Mouse (Mus musculus) mature B cell (primary cell): Measurements from ENCODE around the gene Chchd1.

Experiments
- in situ Hi-C: fragments of 300-500 bp; cut with MboI; formaldehyde crosslinking; loops from 2 replicates; pipeline ENCODE4 v1.14.3; 2019

Chchd1 gene

DNA sequence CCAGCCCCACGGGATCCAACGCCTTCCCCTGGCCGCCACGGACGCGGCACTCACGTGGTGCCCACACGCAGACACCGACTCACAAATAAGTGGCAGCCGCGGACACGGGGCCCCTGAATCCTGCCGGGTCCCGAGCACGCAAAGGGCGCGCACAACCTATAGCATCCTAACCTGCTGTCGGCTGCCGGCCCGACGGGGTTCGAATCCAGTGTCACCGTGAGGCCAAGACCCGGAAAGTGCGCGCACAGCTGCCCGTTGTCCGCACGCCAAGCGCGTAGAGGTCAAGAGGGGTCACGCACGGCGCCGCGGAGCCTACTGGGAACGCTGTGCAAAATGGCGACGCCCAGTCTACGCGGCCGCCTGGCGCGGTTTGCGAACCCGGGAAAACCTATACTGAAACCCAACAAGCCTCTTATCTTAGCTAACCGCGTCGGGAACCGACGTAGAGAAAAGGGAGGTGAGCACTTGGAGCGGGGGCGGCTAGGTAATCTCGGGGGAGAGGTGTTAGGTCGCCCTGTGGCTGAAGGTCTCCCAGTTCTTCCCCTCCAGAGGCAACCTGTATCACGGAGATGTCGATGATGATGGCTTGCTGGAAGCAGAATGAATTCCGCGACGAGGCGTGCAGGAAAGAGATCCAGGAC lies at the start of gene Chchd1:
Gene Chchd1, plus strand, starts transcription at position 266 of the 641 bp plus-strand sequence.
- in situ Hi-C loops, result no loop called here

DNA sequence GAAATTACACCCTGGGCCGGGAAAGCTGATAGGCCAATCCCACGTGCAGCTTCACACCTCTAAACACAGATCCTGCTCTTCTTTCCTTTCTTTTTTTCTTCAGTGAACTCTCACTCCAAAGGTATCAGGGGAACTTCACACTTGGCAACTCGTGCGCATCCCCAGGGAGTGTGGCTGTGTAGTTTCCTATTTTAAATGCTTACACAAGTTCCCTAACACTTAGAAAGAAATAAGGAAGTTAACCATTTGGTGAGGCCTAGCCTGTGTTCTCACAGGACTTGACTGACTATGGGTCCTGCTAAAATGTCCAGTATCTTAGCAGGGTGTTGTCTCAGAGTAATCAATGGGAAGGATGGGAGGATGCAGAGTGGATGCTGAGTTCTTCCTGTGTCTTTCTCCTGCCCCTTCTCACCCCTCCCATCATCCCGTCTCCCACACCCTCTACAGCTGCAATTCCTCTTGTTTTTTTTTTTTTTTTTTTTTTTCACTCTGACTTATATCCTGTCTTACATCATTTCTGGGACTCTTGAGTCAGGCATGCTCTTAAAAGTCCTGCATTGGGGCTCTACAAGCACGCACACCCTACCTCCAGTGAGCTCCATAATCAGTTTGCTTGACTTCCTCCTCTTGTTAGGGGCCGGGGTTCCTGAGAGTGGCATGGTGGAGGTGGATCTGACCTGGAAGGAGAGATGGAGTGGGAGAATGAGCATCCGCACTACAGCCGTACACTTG lies 48.0 kb upstream of the Chchd1 start:
- in situ Hi-C loops, result loop anchor here (5.0 kb wide), 1 partner anchor 78 kb away; no protein-coding TSS in a partner anchor

DNA sequence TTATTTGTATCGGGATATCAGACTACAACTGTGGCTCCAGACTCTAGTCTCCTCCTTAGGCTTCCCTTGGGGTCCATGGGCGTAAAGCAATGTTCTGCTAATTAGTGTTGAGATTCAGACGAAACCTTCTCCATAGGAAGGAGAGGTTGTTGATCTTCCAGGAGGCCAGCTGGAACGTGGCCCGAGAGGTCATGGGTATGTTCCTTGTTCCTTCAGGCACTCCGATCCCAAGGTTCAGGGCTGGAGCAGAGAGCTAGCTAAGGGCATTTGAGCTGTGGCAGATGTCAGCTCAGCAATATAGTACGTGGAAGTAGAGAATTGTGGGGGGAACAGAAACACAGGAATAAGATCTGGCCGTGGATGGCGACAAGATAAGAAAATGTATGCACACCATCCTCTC lies 47.1 kb upstream of the Chchd1 start:
- in situ Hi-C loops, result loop anchor here (5.0 kb wide), 1 partner anchor 78 kb away; no protein-coding TSS in a partner anchor

DNA sequence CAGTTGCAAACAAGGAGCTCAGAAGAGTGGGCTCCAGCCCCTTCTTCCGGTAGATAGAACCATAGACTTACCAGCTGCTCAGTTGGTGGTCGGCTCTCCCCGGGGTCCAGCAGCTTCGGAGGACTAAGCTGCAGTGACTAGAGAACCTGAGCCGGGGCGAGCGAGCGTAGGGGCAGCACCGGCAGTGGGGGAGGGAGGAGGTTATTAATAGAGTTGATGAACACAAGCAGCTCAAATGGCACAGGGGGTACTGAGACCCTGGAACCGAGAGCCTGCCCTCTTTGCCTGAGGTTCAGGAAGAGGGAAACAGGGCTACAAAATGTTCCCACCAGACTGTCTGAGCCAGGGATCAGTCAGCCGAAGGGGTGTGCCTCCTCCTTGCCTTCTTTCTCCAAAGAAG lies 46.4 kb upstream of the Chchd1 start, which contains the start of gene Myoz1:
Gene Myoz1, minus strand, starts transcription at position 180 of the 400 bp plus-strand sequence.
- in situ Hi-C loops, result loop anchor here (5.0 kb wide), 1 partner anchor 79 kb away; no protein-coding TSS in a partner anchor

DNA sequence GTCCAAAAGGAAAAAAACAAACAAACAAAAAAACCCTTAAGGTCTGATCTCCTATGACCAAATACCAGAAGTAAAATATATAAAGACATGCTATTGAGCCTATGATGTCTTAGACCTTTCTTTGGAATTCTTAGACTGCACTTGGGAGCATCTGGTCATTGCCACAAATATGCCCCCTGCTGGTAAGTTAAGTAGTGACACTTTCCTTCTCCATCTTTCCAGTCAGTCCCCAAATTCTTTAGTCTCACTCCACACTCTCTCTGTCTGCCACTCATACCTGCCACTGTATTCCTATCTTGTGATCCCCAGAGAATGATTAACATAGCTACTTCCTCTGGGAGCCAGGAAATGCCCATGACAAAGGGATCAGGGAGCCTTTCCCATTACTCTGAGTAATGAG lies 44.5 kb upstream of the Chchd1 start:
- in situ Hi-C loops, result loop anchor here (5.0 kb wide), 1 partner anchor 81 kb away; no protein-coding TSS in a partner anchor

DNA sequence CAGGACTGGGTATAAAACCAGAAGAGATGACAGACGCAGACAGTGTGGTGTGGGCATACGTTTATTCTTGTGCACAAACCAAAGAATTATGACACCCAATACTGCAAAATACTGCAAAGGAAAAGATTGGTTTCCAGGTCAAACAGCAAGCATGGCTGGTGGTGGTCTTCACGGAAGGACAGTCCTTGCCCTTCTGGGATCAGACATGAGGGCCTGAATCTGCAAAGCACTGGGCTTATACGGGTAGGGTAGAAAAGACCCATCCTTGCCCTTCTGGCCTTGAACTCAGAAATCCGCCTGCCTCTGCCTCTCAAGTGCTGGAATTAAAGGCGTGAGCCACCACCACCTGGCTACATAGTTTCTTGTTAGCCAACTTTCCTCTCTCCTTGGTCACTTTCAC lies 43.9 kb upstream of the Chchd1 start:
- in situ Hi-C loops, result loop anchor here (5.0 kb wide), 1 partner anchor 82 kb away; no protein-coding TSS in a partner anchor

DNA sequence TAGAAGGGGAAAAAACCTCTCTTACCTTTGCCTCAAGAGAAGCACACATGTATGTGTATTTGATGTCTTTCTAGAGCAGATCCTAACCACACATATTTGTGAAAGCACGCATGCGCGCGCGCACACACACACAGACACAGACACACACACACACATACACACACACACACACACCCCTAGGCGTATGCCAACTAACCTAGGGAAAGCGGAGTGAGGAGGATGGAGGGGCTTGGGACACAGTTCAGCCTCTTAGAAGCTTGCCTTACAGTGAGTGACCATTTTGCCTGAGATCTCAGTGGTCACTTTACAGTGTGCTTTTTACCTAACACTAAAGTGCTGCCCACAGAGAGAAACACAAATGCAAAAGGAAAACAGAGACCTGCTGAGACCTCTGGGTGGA lies 43.1 kb upstream of the Chchd1 start:
- in situ Hi-C loops, result loop anchor here (5.0 kb wide), 1 partner anchor 82 kb away; no protein-coding TSS in a partner anchor

DNA sequence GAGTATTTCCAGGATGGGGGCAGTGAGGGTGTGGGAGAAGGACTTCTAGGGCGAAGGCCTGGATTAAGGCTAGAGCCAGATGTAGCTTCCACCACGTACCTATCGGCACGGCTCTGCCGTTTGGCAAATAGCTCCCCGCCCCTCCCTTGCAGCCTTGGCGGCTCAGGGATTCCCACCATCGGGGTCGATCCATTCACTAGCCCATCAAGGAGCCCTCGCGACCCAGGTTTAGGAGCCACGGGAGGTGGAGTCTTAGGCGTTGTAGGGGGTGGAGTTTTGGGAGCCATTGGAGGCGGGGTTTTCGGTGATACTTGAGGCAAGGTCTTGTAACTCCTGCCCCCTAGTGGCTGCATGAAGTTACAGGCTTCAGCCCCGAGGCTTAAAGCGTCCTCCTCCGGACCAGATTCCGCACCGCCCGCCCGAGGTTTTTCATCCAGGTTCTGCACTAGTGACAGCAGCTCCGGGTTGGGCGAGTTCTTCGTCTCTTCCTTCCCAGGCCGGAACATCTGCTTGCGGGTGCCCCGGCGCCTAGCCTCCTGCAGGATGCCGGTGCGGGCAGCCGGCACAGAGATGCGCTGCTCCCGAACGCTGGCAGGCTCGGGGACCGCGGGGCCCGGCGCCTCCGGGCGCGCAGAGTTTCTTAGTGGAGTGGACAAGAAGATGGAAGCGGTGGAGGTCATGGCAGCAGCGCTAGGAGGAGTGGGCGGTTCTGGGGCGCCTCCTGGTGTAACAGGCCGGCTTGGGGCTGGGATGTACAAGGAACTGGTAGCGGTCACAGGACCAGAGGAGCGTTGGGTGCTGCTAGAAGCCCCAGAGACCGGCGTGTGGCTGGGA lies 41.8 kb upstream of the Chchd1 start:
- in situ Hi-C loops, result no loop called here

DNA sequence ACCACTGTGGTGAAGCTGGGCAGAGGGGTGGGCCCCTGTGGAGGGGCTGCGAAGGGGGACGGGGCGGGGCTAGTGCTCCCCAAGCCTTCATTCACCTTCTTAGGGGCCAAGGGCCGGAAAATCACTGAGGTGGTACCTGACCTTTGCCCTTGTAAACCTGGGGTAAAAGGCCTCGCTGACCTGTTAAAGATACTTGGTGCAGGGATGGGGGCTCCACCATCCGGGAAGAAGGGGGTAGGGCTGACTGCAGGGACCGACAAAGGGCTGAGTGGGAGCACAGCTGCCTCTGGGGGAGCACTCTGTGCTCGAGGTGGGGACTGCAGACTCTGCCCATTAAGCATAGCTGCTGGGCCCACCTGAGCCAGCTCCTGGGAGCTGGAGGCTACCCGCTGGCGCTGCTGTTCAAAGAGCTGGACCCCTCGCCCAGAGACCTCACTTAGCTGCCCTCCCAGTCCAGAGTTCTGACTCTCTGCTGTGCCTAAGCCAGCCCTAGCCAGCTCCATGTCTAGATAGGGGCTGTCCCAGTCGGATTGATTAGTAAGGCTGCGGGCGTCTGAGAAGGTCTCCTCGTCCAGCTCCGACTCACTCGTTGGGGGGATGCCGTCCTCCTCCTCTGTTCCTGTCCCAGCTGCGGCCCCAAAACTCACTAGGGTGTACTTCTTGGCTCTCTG lies 41.0 kb upstream of the Chchd1 start:
- in situ Hi-C loops, result no loop called here

DNA sequence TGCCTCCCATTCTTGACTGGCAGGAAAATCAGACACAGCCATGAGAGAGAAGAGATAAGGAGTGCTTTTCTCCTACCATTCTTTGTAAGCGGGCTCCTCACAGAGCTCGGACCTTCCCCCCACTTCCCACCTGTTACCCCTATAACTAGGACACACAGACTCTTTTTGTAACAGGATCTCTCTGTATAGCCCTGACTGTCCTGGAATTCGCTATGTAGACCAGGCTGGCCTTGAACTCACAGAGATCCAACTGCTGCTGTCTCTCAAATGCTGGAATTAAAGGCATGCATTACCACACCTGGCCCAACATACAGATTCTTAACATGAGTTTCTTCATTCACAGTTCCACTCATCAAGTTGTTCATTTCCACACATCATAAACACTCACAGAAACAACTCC lies 40.1 kb upstream of the Chchd1 start:
- in situ Hi-C loops, result no loop called here

DNA sequence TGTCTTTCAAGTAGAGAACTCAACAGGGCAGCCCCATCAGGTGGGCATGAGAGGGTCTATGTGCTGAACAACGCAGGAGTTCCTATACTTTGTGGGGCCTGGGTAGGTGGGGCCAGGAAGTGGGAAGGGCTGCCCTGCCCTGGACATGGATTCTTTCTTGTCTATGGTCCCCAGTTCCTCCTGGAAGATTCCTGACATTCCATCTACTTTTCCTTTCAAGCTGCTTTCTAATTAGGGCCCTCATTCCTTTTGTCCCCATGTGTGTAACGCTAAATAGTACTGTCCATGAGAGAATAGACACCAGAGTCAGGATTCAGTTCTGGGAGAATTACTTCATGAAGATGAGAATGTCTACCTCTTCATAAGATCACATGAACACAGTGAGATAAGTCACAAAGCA lies 39.2 kb upstream of the Chchd1 start:
- in situ Hi-C loops, result no loop called here

DNA sequence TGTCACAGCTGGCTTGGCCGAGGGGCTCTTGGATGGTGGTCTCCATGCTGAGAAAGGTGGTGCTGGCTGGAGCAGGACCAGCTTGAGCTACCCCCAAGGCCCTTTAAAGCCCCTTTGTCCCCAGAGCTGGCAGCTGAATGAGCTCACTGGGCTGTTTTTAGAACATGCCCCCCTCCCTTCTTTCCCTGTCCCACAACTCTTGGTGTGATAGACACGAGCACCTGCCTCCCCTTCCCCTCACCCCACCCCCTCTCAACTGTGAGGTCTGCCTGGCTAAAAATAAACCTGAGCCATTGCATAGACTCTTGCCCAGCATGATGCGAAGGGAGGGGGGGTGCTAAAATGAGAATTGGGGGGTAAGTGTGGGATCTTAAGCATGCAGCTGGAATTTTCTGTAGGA lies 38.4 kb upstream of the Chchd1 start:
- in situ Hi-C loops, result no loop called here

DNA sequence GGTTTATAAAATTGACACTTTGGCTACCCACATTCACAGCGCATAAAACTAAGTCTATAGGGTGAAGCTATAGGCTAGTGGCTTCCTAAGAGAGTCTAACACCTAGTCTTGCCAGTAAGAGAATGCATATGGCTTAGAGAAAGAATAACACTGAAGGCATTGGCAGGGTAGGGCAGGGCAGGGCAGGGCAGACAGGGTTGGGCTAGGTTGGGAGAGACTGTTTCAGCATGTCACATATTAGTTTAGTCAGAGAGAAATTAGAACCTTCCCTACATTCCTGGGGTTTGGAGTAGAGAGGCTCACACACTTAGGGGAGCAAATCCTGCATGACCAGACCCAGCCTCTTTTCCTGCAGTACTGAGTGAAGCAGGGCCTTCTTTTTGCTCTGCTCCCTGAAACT lies 35.3 kb upstream of the Chchd1 start:
- in situ Hi-C loops, result no loop called here

DNA sequence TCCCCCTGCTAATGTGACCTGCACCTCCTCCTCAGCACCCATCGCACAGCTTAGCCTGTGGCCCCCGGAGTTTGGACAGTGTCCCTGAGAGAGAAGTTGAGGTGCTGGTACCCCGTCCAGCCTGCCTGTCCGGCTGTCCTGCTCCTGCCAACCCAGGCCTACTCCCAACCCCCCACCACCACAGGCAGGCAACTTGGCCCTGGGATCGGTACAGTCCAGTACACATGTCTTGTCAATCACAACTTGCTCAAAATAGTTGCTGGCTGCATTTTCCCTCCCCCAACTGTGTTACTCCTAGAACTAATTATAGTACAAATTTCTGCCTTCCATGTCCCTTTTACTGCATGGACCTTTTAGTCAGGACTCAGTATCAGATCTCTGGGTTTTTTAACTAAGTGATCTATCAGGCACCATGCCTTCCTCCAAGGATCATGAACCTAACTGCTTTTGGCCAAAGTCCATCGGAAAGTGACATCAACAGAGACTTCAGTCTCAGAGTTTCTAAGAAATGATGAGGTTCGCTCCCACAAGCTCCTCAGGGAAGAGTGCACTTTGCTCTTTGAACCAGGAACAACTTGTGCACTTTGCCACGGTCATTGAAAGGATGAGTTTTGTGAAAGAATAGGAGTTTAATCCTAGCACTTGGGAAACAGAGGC lies 34.5 kb upstream of the Chchd1 start, which contains the start of gene Synpo2l:
Gene Synpo2l, minus strand, starts transcription at position 201 of the 657 bp plus-strand sequence.
- in situ Hi-C loops, result no loop called here

DNA sequence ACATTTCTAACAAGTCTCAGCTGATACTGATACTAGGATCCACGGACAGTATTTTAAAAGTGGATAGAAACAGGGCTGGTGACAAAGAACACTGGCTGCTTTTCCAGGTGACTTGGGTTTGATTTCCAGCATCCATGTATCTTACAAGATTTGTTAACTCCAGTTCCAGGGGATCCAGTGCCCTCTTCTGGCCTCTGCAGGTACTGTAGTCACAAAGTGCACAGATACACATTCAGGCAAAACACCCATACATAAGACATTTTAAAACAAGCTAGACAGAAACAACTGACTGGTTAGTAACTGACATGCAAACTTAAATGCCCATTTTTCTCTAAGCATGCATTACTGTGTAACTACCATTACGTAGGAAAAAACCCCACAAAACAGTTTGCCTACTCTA lies 29.8 kb upstream of the Chchd1 start:
- in situ Hi-C loops, result no loop called here

DNA sequence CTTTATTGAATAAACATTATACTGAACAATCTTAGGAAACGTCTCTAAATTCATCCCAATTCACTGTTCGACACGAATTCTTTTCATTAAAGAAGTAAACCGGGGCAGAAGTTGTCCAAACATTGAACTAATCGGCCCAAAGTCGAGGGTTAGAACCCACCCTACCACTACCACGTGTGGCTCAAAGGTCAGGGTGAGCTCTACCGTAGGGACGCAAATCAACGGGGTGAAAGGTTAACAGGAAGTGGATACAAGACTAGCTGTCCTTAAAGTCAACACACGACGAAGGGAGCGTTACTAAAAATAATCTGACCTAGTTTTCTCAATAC lies 29.1 kb upstream of the Chchd1 start:
- in situ Hi-C loops, result no loop called here

DNA sequence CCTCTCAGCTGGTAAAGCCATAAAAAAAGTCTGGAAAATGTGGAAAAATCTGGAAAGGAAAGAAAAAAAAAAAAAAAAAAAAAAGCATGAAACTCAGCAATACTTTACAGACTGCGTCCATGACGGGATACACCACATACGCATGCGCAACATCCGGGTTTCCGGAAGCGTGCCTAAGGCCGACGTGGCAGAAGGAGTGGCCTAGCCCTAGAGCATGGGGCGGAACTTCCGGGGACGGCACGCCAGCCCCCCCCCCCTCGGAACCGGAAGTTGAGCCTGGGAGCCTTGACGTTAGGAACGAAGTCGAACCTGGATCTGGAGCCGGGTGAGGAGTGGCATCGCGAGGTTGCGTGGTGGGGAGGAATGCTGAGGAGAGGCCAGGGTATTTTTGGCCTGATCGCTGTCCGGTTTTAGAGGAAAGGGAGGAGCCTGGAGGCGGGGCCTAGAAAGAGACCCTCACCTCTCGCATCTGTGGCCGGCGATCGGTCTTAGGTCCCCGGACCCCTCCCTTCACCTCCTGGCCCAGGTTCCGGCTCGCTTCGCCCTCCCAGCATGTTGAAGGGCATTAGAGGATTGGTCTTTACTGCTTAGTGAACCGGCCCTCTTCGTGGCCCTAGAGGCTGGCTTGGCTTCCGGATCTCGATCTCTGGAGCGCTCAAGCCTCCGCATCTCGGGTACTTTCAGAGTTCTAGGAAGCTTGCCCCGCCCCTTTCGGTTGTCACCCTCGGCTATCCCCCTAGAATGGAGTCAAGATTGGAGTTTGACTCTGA lies 28.6 kb upstream of the Chchd1 start, which contains the start of gene Sec24c:
Gene Sec24c, plus strand, starts transcription at position 245 of the 770 bp plus-strand sequence.
- in situ Hi-C loops, result no loop called here

DNA sequence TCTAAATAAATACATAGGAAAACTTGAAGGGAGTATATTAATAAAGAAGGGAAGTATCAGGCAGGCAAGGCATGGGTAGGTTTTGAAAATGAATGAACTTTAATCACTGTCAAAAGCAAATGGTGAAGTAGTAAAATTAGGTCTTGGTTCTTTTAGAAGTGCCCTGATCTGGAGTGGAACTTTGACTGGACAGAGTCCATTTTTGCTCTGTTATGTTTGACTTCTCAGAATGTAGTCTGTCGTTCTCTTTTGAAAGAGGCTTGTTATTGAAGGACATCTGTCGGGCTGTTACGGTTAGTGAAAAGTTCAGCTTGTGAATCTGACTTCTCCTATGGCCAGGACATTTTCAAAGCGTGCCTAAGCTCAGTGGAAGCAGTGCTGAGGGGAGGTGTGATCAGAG lies 24.9 kb upstream of the Chchd1 start:
- in situ Hi-C loops, result no loop called here

DNA sequence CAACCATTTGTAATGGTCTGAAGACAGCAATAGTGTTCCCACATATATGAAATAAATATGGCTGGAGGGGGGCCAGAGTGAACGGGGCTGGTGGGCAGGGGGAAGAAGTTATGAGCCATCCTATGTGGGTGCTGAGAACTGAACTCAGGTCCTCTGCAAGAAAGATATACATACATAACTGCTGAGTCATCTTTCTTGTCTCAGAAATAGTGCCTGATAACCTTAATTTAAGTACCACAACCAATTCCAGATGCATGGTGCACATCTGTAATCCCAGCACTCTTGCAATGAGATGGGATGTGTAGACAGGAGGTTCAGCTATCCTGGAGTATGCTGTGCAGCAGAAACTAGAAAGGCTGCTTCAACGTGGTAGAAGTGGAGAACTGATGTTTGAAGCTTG lies 21.1 kb upstream of the Chchd1 start:
- in situ Hi-C loops, result no loop called here

DNA sequence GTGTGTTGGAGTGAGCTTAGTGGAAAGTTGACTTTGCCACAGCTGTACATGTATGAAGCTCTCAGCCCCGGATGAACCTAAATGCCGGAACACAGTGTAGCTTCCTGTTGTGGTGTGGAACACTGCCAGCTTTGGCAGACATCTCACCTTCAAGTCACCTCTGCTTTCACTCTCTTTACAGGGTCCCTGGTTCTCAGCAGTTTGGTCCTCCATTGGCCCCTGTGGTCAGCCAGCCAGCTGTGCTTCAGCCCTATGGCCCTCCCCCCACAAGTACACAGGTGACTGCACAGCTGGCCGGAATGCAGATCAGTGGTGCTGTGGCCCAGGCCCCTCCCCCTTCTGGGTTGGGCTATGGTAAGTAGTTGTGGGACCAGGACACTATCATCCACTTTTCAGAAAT lies 20.3 kb upstream of the Chchd1 start:
- in situ Hi-C loops, result no loop called here
